Mouse (Mus musculus) liver, embryonic 14.5 days (tissue): Measurements from ENCODE around the gene Nol3. TPM values are rescaled to one million over a fixed set of nuclear protein-coding genes. Genes with fewer than 3 reads are reported as not detected.

Experiments
- ATAC-seq: fragments of 200-750 bp; cut with Nextera tagmentation; 2 replicates; pipeline ENCODE4 v1.8.0; 2017; ENCODE audit warnings: moderate number of reproducible peaks, mild to moderate bottlenecking, moderate library complexity; ENCODE audit not compliant: insufficient read depth
- DNase-seq, 3 experiments: peaks; one replicate each; pipeline ENCODE4 v3.0.0-alpha.2; 2012 to 2013; ENCODE audit warnings: low read depth in 3 of 3, low spot score in 3 of 3
- H3K27ac ChIP-seq: fragments of 300-500 bp; sonication (generic); 2 replicates; pipeline ENCODE4 v1.5.1; 2014; ENCODE audit warnings: moderate library complexity, mild to moderate bottlenecking, control low read depth, inconsistent platforms
- H3K27me3 ChIP-seq: fragments of 300-500 bp; sonication (generic); 2 replicates; pipeline ENCODE4 v1.6.1; 2014; ENCODE audit warnings: mild to moderate bottlenecking, low read length, moderate library complexity; ENCODE audit not compliant: control insufficient read depth, insufficient read depth
- H3K36me3 ChIP-seq: fragments of 300-500 bp; sonication (generic); replicated peaks from 2 replicates; pipeline ENCODE4 v1.6.1; 2014; ENCODE audit warnings: low read depth; ENCODE audit not compliant: control insufficient read depth, insufficient read depth
- H3K4me1 ChIP-seq, 2 experiments: fragments of 200-500 bp in 1 of 2; fragments of 300-500 bp in 1 of 2; sonication (generic) in 1 of 2; replicated peaks; 2 replicates each; pipeline ENCODE4 v1.6.1; 2012 to 2014; ENCODE audit warnings: antibody characterized with exemption in 1 of 2, inconsistent platforms in 1 of 2, low read length in 1 of 2; ENCODE audit not compliant: control insufficient read depth in 2 of 2, insufficient read depth in 2 of 2
- H3K4me2 ChIP-seq: fragments of 300-500 bp; sonication (generic); 2 replicates; pipeline ENCODE4 v1.6.1; 2014; ENCODE audit warnings: low read depth, mild to moderate bottlenecking, control low read depth, moderate library complexity
- H3K4me3 ChIP-seq, 2 experiments: fragments of 200-500 bp in 1 of 2; fragments of 300-500 bp in 1 of 2; sonication (generic) in 1 of 2; 2 replicates each; pipeline ENCODE4 v1.5.1; 2012 to 2014; ENCODE audit warnings: low read depth in 2 of 2, low read length in 2 of 2, mild to moderate bottlenecking in 2 of 2, control low read depth in 1 of 2, inconsistent platforms in 1 of 2, moderate library complexity in 1 of 2; ENCODE audit not compliant: insufficient read depth in 1 of 2
- H3K9ac ChIP-seq: fragments of 300-500 bp; sonication (generic); replicated peaks from 2 replicates; pipeline ENCODE4 v1.6.1; 2014; ENCODE audit warnings: mild to moderate bottlenecking, control low read depth, moderate library complexity
- H3K9me3 ChIP-seq: fragments of 300-500 bp; sonication (generic); 2 replicates; pipeline ENCODE4 v1.6.1; 2016; ENCODE audit warnings: low read length, mixed read lengths; ENCODE audit not compliant: control insufficient read depth
- CTCF ChIP-seq: IDR thresholded peaks from 2 replicates; pipeline ENCODE4 v1.5.1; 2016; ENCODE audit warnings: antibody characterized with exemption, low read depth, control low read depth
- EP300 ChIP-seq: IDR thresholded peaks from 2 replicates; pipeline ENCODE4 v1.6.1; 2016; ENCODE audit warnings: antibody characterized with exemption, low read depth
- WGBS: fragments of 180-500 bp; shearing (Covaris S2); extraction: QIAGEN DNeasy Blood & Tissue Kit; methylation state at CpG from one replicate; pipeline ENCODE4 v1.1.7; 2014; ENCODE audit not compliant: insufficient replicate concordance; 5-methylcytosine and 5-hydroxymethylcytosine counted together
- polyA plus RNA-seq, 2 experiments: library from polyadenylated mRNA; depleted of rRNA in 1 of 2; stranded (reverse) in 1 of 2; unstranded in 1 of 2; fragments of >200 nt; fragmentation: Nextera tagmentation in 1 of 2; extraction: Ambion mirVana in 1 of 2; gene quantifications; 2 replicates each; pipeline versions ENCODE4 v1.2.1 to v1.2.3; 2012 to 2014

Nol3 gene
- polyA plus RNA-seq, 2 experiments: 0.02 TPM; not detected in 1

DNA sequence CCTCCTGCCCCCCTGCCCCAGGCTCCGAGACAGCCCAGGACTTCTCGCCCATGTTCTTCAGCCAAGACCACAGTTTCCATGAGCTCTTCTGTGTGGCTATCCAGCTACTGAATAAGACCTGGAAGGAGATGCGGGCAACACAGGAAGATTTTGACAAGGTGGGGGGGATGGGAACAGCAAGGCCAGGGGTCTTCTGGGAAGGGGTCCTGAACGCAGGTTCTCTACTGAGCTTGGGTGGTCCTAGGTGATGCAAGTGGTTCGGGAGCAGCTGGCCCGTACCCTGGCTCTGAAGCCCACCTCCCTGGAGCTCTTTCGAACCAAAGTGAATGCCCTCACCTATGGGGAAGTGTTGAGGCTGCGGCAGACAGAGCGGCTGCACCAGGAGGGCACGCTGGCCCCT, 32.5 kb downstream of the Nol3 start:
- H3K9ac ChIP-seq: no peak overlapping the region
- no peaks in the 10 kb centered on the region for H3K27me3 ChIP-seq
- peaks cover 71% of the 10 kb centered on the region for H3K36me3 ChIP-seq
- 88% methylated on average over 10 of the region's 10 CpGs for WGBS
- no peak for ATAC-seq
- peaks cover 21 to 40% of the 10 kb centered on the region in 2 experiments for H3K4me1 ChIP-seq
- TF ChIP-seq EP300 (no peak), CTCF (no peak)
- H3K4me2 ChIP-seq: no peak overlapping the region
- no peak for DNase-seq
- H3K4me3 ChIP-seq: no peak overlapping the region
- H3K9me3 ChIP-seq: no peaks in the 10 kb centered on the region
- H3K27ac ChIP-seq: no peak overlapping the region

DNA sequence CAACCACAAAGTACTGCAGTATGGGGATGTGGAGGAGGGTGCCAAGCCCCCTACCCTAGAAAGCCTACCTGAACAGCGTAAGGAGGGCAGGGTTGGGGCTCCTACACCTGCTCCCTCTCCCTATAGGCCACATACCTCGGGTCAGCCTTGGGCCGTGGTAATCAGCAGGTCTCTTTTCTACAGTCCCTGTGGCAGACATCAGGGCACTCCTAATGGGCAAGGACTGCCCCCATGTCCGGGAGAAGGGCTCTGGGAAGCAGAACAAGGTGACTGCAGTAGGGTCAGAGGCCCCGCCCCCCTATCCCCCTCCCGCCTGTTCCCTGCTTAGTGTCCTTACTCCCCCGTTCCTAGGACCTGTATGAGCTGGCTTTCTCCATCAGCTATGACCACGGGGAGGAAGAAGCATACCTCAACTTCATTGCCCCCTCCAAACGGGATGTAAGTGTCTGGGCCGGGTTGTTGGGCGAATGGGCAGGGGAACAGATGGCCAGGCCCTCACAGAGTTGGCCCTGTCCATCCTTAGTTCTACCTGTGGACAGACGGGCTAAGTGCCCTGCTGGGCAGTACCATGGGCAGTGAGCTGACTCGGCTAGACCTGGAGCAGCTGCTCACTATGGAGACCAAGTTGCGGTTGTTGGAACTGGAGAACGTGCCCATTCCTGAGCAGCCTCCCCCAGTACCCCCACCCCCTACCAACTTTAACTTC, 33.4 kb downstream of the Nol3 start:
- Histone ChIP-seq H3K36me3 (peaks cover 71% of the 10 kb centered on the region), H3K27ac (no peak overlapping the region), H3K4me3 (no peak overlapping the region), H3K9me3 (no peaks in the 10 kb centered on the region), H3K4me2 (no peak overlapping the region), H3K9ac (no peak overlapping the region), H3K27me3 (no peaks in the 10 kb centered on the region), H3K4me1 (peaks cover 30 to 40% of the 10 kb centered on the region in 2 experiments)
- WGBS: 86% methylated on average over 15 of the region's 15 CpGs
- DNase-seq (no peak), ATAC-seq (no peak)
- TF ChIP-seq CTCF (no peak), EP300 (no peak)

DNA sequence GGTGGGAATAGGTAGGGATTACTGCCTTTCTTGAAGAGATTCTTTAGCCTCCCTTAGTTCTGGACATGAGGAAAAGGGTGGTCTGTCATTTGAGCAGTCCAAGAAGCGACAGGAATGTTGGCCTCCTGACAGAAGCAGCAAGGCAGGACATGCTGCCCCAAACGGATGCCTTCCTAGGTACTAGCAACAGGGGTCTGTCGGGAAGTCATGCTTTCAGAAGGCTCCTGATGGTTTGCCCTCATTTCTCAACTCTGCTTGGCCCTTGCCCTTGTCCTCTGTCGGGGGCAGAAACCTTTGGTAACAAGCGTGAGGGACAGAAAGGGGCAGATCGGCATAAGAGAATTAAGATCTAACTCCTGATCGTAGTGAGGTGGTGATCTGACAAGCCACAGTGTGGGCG, 34.2 kb downstream of the Nol3 start:
- no peak overlapping the region for H3K9ac ChIP-seq
- 88% methylated on average over 8 of the region's 8 CpGs for WGBS
- peaks cover 30 to 35% of the 10 kb centered on the region in 2 experiments for H3K4me1 ChIP-seq
- H3K4me2 ChIP-seq: no peak overlapping the region
- no peaks in the 10 kb centered on the region for H3K27me3 ChIP-seq
- H3K9me3 ChIP-seq: no peaks in the 10 kb centered on the region
- TF ChIP-seq EP300 (no peak), CTCF (no peak)
- no peak overlapping the region for H3K27ac ChIP-seq
- peaks cover 71% of the 10 kb centered on the region for H3K36me3 ChIP-seq
- DNase-seq (no peak), ATAC-seq (no peak)
- H3K4me3 ChIP-seq: no peak overlapping the region

DNA sequence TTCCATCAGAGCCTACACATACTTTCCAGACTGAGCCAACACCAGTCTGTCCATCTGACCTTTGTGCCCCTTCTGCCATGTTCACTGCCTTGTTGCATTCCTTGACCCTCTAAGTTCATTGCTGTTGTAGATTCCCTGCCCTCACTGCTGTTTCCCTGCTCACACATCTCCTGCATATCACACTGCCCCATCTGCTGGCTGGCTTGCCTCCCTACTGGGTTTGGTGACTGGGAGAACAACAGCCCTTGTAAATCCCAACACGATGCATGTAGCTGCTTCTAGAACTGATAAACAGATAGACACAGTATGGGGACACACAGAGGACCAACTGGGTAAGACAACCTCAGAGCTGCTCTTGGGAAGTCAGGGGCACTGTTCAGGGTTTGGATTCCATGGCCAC, 35.8 kb downstream of the Nol3 start:
- no peak overlapping the region for H3K4me3 ChIP-seq
- peaks cover 77% of the 10 kb centered on the region for H3K36me3 ChIP-seq
- H3K9ac ChIP-seq: no peak overlapping the region
- no peaks in the 10 kb centered on the region for H3K9me3 ChIP-seq
- no peak overlapping the region for H3K4me2 ChIP-seq
- H3K4me1 ChIP-seq: peaks cover 26 to 28% of the 10 kb centered on the region in 2 experiments
- no peaks in the 10 kb centered on the region for H3K27me3 ChIP-seq
- TF ChIP-seq CTCF: peak; percentile 62
- TF ChIP-seq EP300: peak; percentile 62; the same call in 1 of the 2 replicates
- DNase-seq (peak in 1 of 3 experiments; percentile 61), ATAC-seq (peak; percentile 56)
- 15% methylated on average over 1 of the region's 1 CpGs for WGBS
- peak overlapping the region; percentile 36; the same call in 1 of the 2 replicates for H3K27ac ChIP-seq

- peak; percentile 59 for ATAC-seq
- no peaks in the 10 kb centered on the region for H3K9me3 ChIP-seq
- no peak overlapping the region for H3K4me3 ChIP-seq
- H3K36me3 ChIP-seq: peaks cover 76% of the 10 kb centered on the region
- no peak for DNase-seq
- H3K4me2 ChIP-seq: peak overlapping the region; percentile 51
- peak overlapping the region; percentile 32 for H3K9ac ChIP-seq
- H3K4me1 ChIP-seq: peaks cover 26 to 28% of the 10 kb centered on the region in 2 experiments
- 42% methylated on average over 8 of the region's 8 CpGs for WGBS
- TF ChIP-seq CTCF (no peak), EP300 (peak; percentile 78)
- H3K27me3 ChIP-seq: no peaks in the 10 kb centered on the region
- H3K27ac ChIP-seq: peak overlapping the region; percentile 51
Observed at GRCm38 (mm10) chr8:105312891-105313481, 37.0 kb downstream of the Nol3 start.
